ENCODE assay signal across 27 mouse cellular contexts in the genomic region with DNA sequence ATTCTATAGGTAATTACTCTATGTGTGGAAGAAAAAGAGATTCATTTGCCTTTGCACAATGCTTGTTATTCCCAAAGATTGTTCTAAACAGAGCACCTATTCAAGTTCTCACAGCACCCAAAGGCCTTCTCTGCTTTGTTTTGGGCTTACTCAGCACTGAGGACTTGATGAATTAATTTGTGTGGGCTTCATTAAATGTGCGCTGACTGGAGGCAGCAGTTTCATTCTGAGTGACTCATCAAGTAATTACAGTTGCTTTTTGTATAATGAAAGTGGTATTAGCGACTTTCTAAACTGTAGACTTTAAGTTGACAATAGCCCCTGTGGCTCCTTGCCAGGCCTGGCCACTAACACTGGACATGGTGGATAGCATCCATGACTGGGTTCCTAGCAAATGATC.
A peak's percentile ranks its signal among the peaks of the same experiment; 100 is the strongest.
DNase-seq lines count a peak whose midpoint lies in the region; ATAC-seq and TF ChIP-seq lines count a peak whose summit lies in the region.
"Had no signal": no experiment of that assay in that cellular context is flagged by ENCODE, and none has a peak within 500 bp of the region (broad histone marks: within the 10 kb centered on the region; RNA-seq: fewer than 3 reads in every experiment).

No protein-coding gene starts in this region.

- peak; percentile 17 for DNase-seq in forebrain, embryonic 14.5 days (ENCODE audit: low spot score)
- DNase-seq in forebrain, embryonic 10.5 days (ENCODE audit: extremely low spot score, low spot score): no peak
- DNase-seq in Muller cell, postnatal 12 days (ENCODE audit: inconsistent ontology term): peak; percentile 89
- DNase-seq in brain, embryonic 14.5 days (ENCODE audit: low read depth): peak; percentile 26
- DNase-seq in hindbrain, embryonic 10.5 days (ENCODE audit: low spot score): no peak
- DNase-seq: adrenal gland, adult 2 months; adrenal gland, postnatal 14 days; B cell, adult 2 months; cerebellum, adult 18-20 months; cerebellum, adult 9-10 months; cerebellum, postnatal 14 days; gastrocnemius, postnatal 10 days; gastrocnemius, postnatal 36 days; heart, adult 2 months; heart, postnatal 14 days; heart, postnatal 4 days had no signal

- no peak overlapping the region for H3K4me2 ChIP-seq in forebrain, embryonic 14.5 days (ENCODE audit: low read length)
- H3K4me2 ChIP-seq: embryonic facial prominence, embryonic 12.5 days; embryonic facial prominence, embryonic 15.5 days; forebrain, embryonic 15.5 days; heart, embryonic 13.5 days; hindbrain, embryonic 12.5 days; hindbrain, embryonic 15.5 days had no signal

- TF ChIP-seq CTCF in brain, embryonic 14.5 days (IDR thresholded peaks at IDR 0.05; ENCODE audit: borderline replicate concordance, extremely low read depth, insufficient read depth, insufficient read length): no peak

- no peak overlapping the region for H3K9ac ChIP-seq in forebrain, embryonic 14.5 days (ENCODE audit: low read length)
- H3K9ac ChIP-seq: embryonic facial prominence, embryonic 12.5 days; embryonic facial prominence, embryonic 15.5 days; forebrain, embryonic 15.5 days; heart, embryonic 13.5 days; hindbrain, embryonic 12.5 days; hindbrain, embryonic 15.5 days had no signal

- no peaks in the 10 kb centered on the region for H3K9me3 ChIP-seq in forebrain, embryonic 14.5 days (replicated peaks; ENCODE audit: control insufficient read depth, low read length)
- no peaks in the 10 kb centered on the region for H3K9me3 ChIP-seq in forebrain, embryonic 10.5 days
- H3K9me3 ChIP-seq in hindbrain, embryonic 10.5 days: no peaks in the 10 kb centered on the region
- H3K9me3 ChIP-seq: embryonic facial prominence, embryonic 12.5 days; embryonic facial prominence, embryonic 15.5 days; forebrain, embryonic 15.5 days; G1E; heart, embryonic 10.5 days; heart, embryonic 13.5 days; hindbrain, embryonic 12.5 days; hindbrain, embryonic 15.5 days had no signal

- no peak overlapping the region for H3K27ac ChIP-seq in forebrain, embryonic 14.5 days (ENCODE audit: low read depth, low read length)
- no peak overlapping the region for H3K27ac ChIP-seq in forebrain, embryonic 10.5 days
- no peak overlapping the region for H3K27ac ChIP-seq in hindbrain, embryonic 10.5 days
- H3K27ac ChIP-seq: embryonic facial prominence, embryonic 12.5 days; embryonic facial prominence, embryonic 15.5 days; forebrain, embryonic 15.5 days; heart, adult 2 months; heart, embryonic 10.5 days; heart, embryonic 13.5 days; hindbrain, embryonic 12.5 days; hindbrain, embryonic 15.5 days had no signal

- WGBS in forebrain, embryonic 14.5 days: 18% methylated on average over 2 of the region's 2 CpGs
- 79% methylated on average over 2 of the region's 2 CpGs for WGBS in forebrain, embryonic 10.5 days
- 82% methylated on average over 2 of the region's 2 CpGs for WGBS in hindbrain, embryonic 10.5 days

- no peaks in the 10 kb centered on the region for H3K4me1 ChIP-seq in forebrain, embryonic 14.5 days (ENCODE audit: control insufficient read depth, insufficient read depth, low read length)
- H3K4me1 ChIP-seq in forebrain, embryonic 10.5 days: peaks cover 9% of the 10 kb centered on the region
- no peaks in the 10 kb centered on the region for H3K4me1 ChIP-seq in hindbrain, embryonic 10.5 days (replicated peaks)
- H3K4me1 ChIP-seq: embryonic facial prominence, embryonic 12.5 days; embryonic facial prominence, embryonic 15.5 days; forebrain, embryonic 15.5 days; heart, embryonic 10.5 days; heart, embryonic 13.5 days; hindbrain, embryonic 12.5 days; hindbrain, embryonic 15.5 days had no signal

- H3K36me3 ChIP-seq in forebrain, embryonic 14.5 days (ENCODE audit: control insufficient read depth, insufficient read depth, low read length): no peaks in the 10 kb centered on the region
- H3K36me3 ChIP-seq in forebrain, embryonic 10.5 days (replicated peaks): no peaks in the 10 kb centered on the region
- no peaks in the 10 kb centered on the region for H3K36me3 ChIP-seq in hindbrain, embryonic 10.5 days
- H3K36me3 ChIP-seq: embryonic facial prominence, embryonic 12.5 days; embryonic facial prominence, embryonic 15.5 days; forebrain, embryonic 15.5 days; G1E; heart, embryonic 10.5 days; heart, embryonic 13.5 days; hindbrain, embryonic 12.5 days; hindbrain, embryonic 15.5 days had no signal

- no peak for TF ChIP-seq POLR2A in brain, embryonic 14.5 days (IDR thresholded peaks at IDR 0.05; ENCODE audit: borderline replicate concordance, extremely low read depth, insufficient read depth, insufficient read length, poor library complexity, severe bottlenecking)

- H3K4me3 ChIP-seq in forebrain, embryonic 14.5 days (ENCODE audit: low read depth, low read length): no peak overlapping the region
- no peak overlapping the region for H3K4me3 ChIP-seq in forebrain, embryonic 10.5 days
- H3K4me3 ChIP-seq in hindbrain, embryonic 10.5 days: no peak overlapping the region
- H3K4me3 ChIP-seq: embryonic facial prominence, embryonic 12.5 days; embryonic facial prominence, embryonic 15.5 days; forebrain, embryonic 15.5 days; heart, adult 2 months; heart, embryonic 10.5 days; heart, embryonic 13.5 days; hindbrain, embryonic 12.5 days; hindbrain, embryonic 15.5 days had no signal

- 0 out of 2 replicates have a peak, but pooled peaks have one; percentile 42 for ATAC-seq in forebrain, embryonic 14.5 days
- no peak for ATAC-seq in erythroid progenitor cell, adult 5-6 weeks (replicated peaks; ENCODE audit: low FRiP score, poor library complexity, severe bottlenecking)
- ATAC-seq: forebrain, embryonic 15.5 days; intestine, postnatal 0 days had no signal

- H3K27me3 ChIP-seq in forebrain, embryonic 14.5 days (replicated peaks; ENCODE audit: control insufficient read depth, insufficient read depth, low read length): no peaks in the 10 kb centered on the region
- no peaks in the 10 kb centered on the region for H3K27me3 ChIP-seq in forebrain, embryonic 10.5 days (ENCODE audit: poor library complexity, severe bottlenecking)
- no peaks in the 10 kb centered on the region for H3K27me3 ChIP-seq in hindbrain, embryonic 10.5 days (ENCODE audit: insufficient read depth, poor library complexity, severe bottlenecking)
- H3K27me3 ChIP-seq: CH12.LX; embryonic facial prominence, embryonic 12.5 days; embryonic facial prominence, embryonic 15.5 days; forebrain, embryonic 15.5 days; heart, embryonic 13.5 days; hindbrain, embryonic 12.5 days; hindbrain, embryonic 15.5 days had no signal

Comparison
In these comparisons a context has a peak if more than half of its experiments do, and no peak if none do; other contexts are left out.
1. DNase-seq: peak in forebrain, embryonic 14.5 days (single experiment), Muller cell, postnatal 12 days (single experiment) and brain, embryonic 14.5 days (single experiment); none in forebrain, embryonic 10.5 days (single experiment) and hindbrain, embryonic 10.5 days (single experiment).